Mouse (Mus musculus) splenic B cell, adult 2 months (primary cell): ENCODE results near the gene Rbm4.

Source experiments
- DNase-seq: peaks from one replicate; pipeline ENCODE4 v3.0.0-alpha.2; 2011; ENCODE audit warnings: low read depth, low spot score
- H3K27me3 ChIP-seq: 2 replicates; pipeline ENCODE4 v1.6.1; 2012; ENCODE audit warnings: mild to moderate bottlenecking, low read length, moderate library complexity, mixed read lengths; ENCODE audit not compliant: control insufficient read depth, poor library complexity, insufficient read depth, severe bottlenecking
- H3K36me3 ChIP-seq: 2 replicates; pipeline ENCODE4 v1.6.1; 2012; ENCODE audit warnings: mild to moderate bottlenecking, low read length, moderate library complexity, mixed read lengths; ENCODE audit not compliant: control insufficient read depth, poor library complexity, insufficient read depth, severe bottlenecking

Rbm4 gene

GRCm38 (mm10) chr19:4739762-4740161, 53.9 kb downstream of the Rbm4 start:
- H3K36me3 ChIP-seq, result no peaks in the 10 kb centered on the region
- no peaks in the 10 kb centered on the region for H3K27me3 ChIP-seq
- DNase-seq, result no peak

GRCm38 (mm10) chr19:4739053-4739452, 54.6 kb downstream of the Rbm4 start:
- Histone ChIP-seq H3K27me3 (no peaks in the 10 kb centered on the region), H3K36me3 (no peaks in the 10 kb centered on the region)
- no peak for DNase-seq

GRCm38 (mm10) chr19:4737866-4738265, 55.8 kb downstream of the Rbm4 start:
- no peak for DNase-seq
- Histone ChIP-seq H3K36me3 (no peaks in the 10 kb centered on the region), H3K27me3 (no peaks in the 10 kb centered on the region)
